Comparison of ENCODE assay signal across 8 mouse cellular contexts in genomic region chr10:80301256-80302081, GRCm38 (mm10). TPM values are rescaled to one million over a fixed set of nuclear protein-coding genes. Genes with fewer than 3 reads are reported as not detected.
DNase-seq lines count a peak whose midpoint lies in the region; ATAC-seq lines count a peak whose summit lies in the region.

No protein-coding gene starts in this region.

- ATAC-seq in heart, embryonic 12.5 days (ENCODE audit: insufficient number of reproducible peaks, low FRiP score), result no peak
- ATAC-seq in heart, embryonic 11.5 days (replicated peaks; ENCODE audit: insufficient number of reproducible peaks, low FRiP score, low TSS enrichment), result no peak
- ATAC-seq in hindbrain, embryonic 12.5 days (ENCODE audit: low FRiP score), result no peak; the same call in 1 of the 2 replicates
- no peak for ATAC-seq in midbrain, embryonic 16.5 days
- no peak for ATAC-seq in megakaryocyte, adult 5-6 weeks (ENCODE audit: poor library complexity, severe bottlenecking)

- peak overlapping the region; percentile 36 for H3K4me2 ChIP-seq in heart, embryonic 12.5 days
- no peak overlapping the region for H3K4me2 ChIP-seq in heart, embryonic 11.5 days
- peak overlapping the region; percentile 72 for H3K4me2 ChIP-seq in hindbrain, embryonic 12.5 days (replicated peaks)
- peak overlapping the region; percentile 95 for H3K4me2 ChIP-seq in midbrain, embryonic 16.5 days (ENCODE audit: low read length)

- H3K27me3 ChIP-seq in heart, embryonic 12.5 days (replicated peaks), result peaks cover 93% of the 10 kb centered on the region
- peaks cover 80% of the 10 kb centered on the region for H3K27me3 ChIP-seq in heart, embryonic 11.5 days (ENCODE audit: control insufficient read depth, insufficient read depth, low read length)
- peaks cover 95% of the 10 kb centered on the region for H3K27me3 ChIP-seq in embryonic facial prominence, embryonic 10.5 days (replicated peaks; ENCODE audit: low read depth, poor library complexity, severe bottlenecking)
- H3K27me3 ChIP-seq in hindbrain, embryonic 12.5 days, result peaks cover 28% of the 10 kb centered on the region
- H3K27me3 ChIP-seq in midbrain, embryonic 16.5 days (ENCODE audit: control insufficient read depth, insufficient read depth, low read depth, low read length), result no peaks in the 10 kb centered on the region

- no peak overlapping the region for H3K27ac ChIP-seq in heart, embryonic 12.5 days (ENCODE audit: poor library complexity, severe bottlenecking)
- H3K27ac ChIP-seq in heart, embryonic 11.5 days (ENCODE audit: low read depth, low read length), result no peak overlapping the region
- peak overlapping the region; percentile 81 for H3K27ac ChIP-seq in embryonic facial prominence, embryonic 10.5 days (replicated peaks)
- peak overlapping the region; percentile 99 for H3K27ac ChIP-seq in hindbrain, embryonic 12.5 days
- H3K27ac ChIP-seq in midbrain, embryonic 16.5 days (ENCODE audit: low read length), result peak overlapping the region; percentile 99

- H3K4me3 ChIP-seq in heart, embryonic 12.5 days, result no peak overlapping the region
- H3K4me3 ChIP-seq in heart, embryonic 11.5 days (ENCODE audit: low read depth, low read length), result no peak overlapping the region
- peak overlapping the region; percentile 56 for H3K4me3 ChIP-seq in embryonic facial prominence, embryonic 10.5 days
- peak overlapping the region; percentile 62 for H3K4me3 ChIP-seq in hindbrain, embryonic 12.5 days
- peak overlapping the region; percentile 69 for H3K4me3 ChIP-seq in midbrain, embryonic 16.5 days (ENCODE audit: low read depth, low read length)

- H3K36me3 ChIP-seq in heart, embryonic 12.5 days, result no peaks in the 10 kb centered on the region
- no peaks in the 10 kb centered on the region for H3K36me3 ChIP-seq in heart, embryonic 11.5 days (ENCODE audit: control insufficient read depth, insufficient read depth, low read length)
- peaks cover 18% of the 10 kb centered on the region for H3K36me3 ChIP-seq in embryonic facial prominence, embryonic 10.5 days (replicated peaks)
- peaks cover 34% of the 10 kb centered on the region for H3K36me3 ChIP-seq in hindbrain, embryonic 12.5 days
- H3K36me3 ChIP-seq in midbrain, embryonic 16.5 days (ENCODE audit: control insufficient read depth, insufficient read depth, low read length), result peaks cover 25% of the 10 kb centered on the region

- peaks cover 15% of the 10 kb centered on the region for H3K4me1 ChIP-seq in heart, embryonic 12.5 days (replicated peaks)
- peaks cover 6% of the 10 kb centered on the region; the same call in 1 of the 2 replicates for H3K4me1 ChIP-seq in heart, embryonic 11.5 days (ENCODE audit: control insufficient read depth, insufficient read depth, low read length)
- peaks cover 68% of the 10 kb centered on the region for H3K4me1 ChIP-seq in embryonic facial prominence, embryonic 10.5 days
- peaks cover 63% of the 10 kb centered on the region for H3K4me1 ChIP-seq in hindbrain, embryonic 12.5 days
- H3K4me1 ChIP-seq in midbrain, embryonic 16.5 days (ENCODE audit: control insufficient read depth, insufficient read depth, low read length), result peaks cover 58% of the 10 kb centered on the region

- 81% methylated on average over 10 of the region's 10 CpGs for WGBS in heart, embryonic 12.5 days
- WGBS in heart, embryonic 11.5 days (ENCODE audit: insufficient replicate concordance), result 69% methylated on average over 10 of the region's 10 CpGs
- 70% methylated on average over 10 of the region's 10 CpGs for WGBS in embryonic facial prominence, embryonic 10.5 days
- 68% methylated on average over 10 of the region's 10 CpGs for WGBS in hindbrain, embryonic 12.5 days
- 51% methylated on average over 10 of the region's 10 CpGs for WGBS in midbrain, embryonic 16.5 days

- H3K9me3 ChIP-seq in heart, embryonic 12.5 days (replicated peaks), result no peaks in the 10 kb centered on the region
- H3K9me3 ChIP-seq in heart, embryonic 11.5 days (replicated peaks; ENCODE audit: control insufficient read depth, low read length), result no peaks in the 10 kb centered on the region
- no peaks in the 10 kb centered on the region for H3K9me3 ChIP-seq in embryonic facial prominence, embryonic 10.5 days
- no peaks in the 10 kb centered on the region for H3K9me3 ChIP-seq in hindbrain, embryonic 12.5 days (replicated peaks)
- H3K9me3 ChIP-seq in midbrain, embryonic 16.5 days (replicated peaks; ENCODE audit: control insufficient read depth, low read length, poor library complexity, severe bottlenecking), result no peaks in the 10 kb centered on the region

- no peak for DNase-seq in embryonic facial prominence, embryonic 10.5 days (ENCODE audit: low spot score)
- no peak for DNase-seq in testis, postnatal 14 days (ENCODE audit: low spot score)
- no peak for DNase-seq in kidney, adult 11 months

- H3K9ac ChIP-seq in heart, embryonic 12.5 days, result no peak overlapping the region
- H3K9ac ChIP-seq in heart, embryonic 11.5 days (ENCODE audit: low read depth, low read length), result no peak overlapping the region
- peak overlapping the region; percentile 97 for H3K9ac ChIP-seq in hindbrain, embryonic 12.5 days
- peak overlapping the region; percentile 93 for H3K9ac ChIP-seq in midbrain, embryonic 16.5 days (ENCODE audit: low read depth, low read length)

RNA-seq across cellular contexts. Expression of gene Apc2, which starts 5.7 kb away (rescaled TPM):
- 0.89 and 1.4 TPM in 2 replicates for polyA plus RNA-seq in heart, embryonic 12.5 days (2016; fragmentation: Nextera tagmentation; extraction: Ambion mirVana)
- 0.55 and 0.69 TPM in 2 replicates for polyA plus RNA-seq in heart, embryonic 11.5 days (2014; fragmentation: Nextera tagmentation; extraction: Ambion mirVana)
- 11.8 and 12.6 TPM in 2 replicates for polyA plus RNA-seq in embryonic facial prominence, embryonic 10.5 days (2016; fragmentation: Nextera tagmentation; extraction: Ambion mirVana)
- 170 and 191 TPM in 2 replicates for polyA plus RNA-seq in hindbrain, embryonic 12.5 days (2016; fragmentation: Nextera tagmentation; extraction: Ambion mirVana)
- 172 and 205 TPM in 2 replicates for polyA plus RNA-seq in midbrain, embryonic 16.5 days (2015; fragmentation: Nextera tagmentation; extraction: Ambion mirVana)
- not detected in 2 replicates for total RNA-seq in megakaryocyte, adult 5-6 weeks (2015)
- total RNA-seq in megakaryocyte, adult 5-6 weeks (2017), result not detected in 2 replicates

RNA-seq across cellular contexts. Expression of gene Rps15, which starts 9.2 kb away (rescaled TPM):
- 577 and 591 TPM in 2 replicates for polyA plus RNA-seq in heart, embryonic 12.5 days (2016; fragmentation: Nextera tagmentation; extraction: Ambion mirVana)
- polyA plus RNA-seq in heart, embryonic 11.5 days (2014; fragmentation: Nextera tagmentation; extraction: Ambion mirVana), result 702 and 828 TPM in 2 replicates
- polyA plus RNA-seq in embryonic facial prominence, embryonic 10.5 days (2016; fragmentation: Nextera tagmentation; extraction: Ambion mirVana), result 1,079 and 1,119 TPM in 2 replicates
- polyA plus RNA-seq in hindbrain, embryonic 12.5 days (2016; fragmentation: Nextera tagmentation; extraction: Ambion mirVana), result 530 and 668 TPM in 2 replicates
- polyA plus RNA-seq in midbrain, embryonic 16.5 days (2015; fragmentation: Nextera tagmentation; extraction: Ambion mirVana), result 465 and 476 TPM in 2 replicates
- 1,580 and 1,599 TPM in 2 replicates for total RNA-seq in megakaryocyte, adult 5-6 weeks (2015)
- 1,732 and 1,915 TPM in 2 replicates for total RNA-seq in megakaryocyte, adult 5-6 weeks (2017)

RNA-seq across cellular contexts. Expression of gene 2310011J03Rik, which starts 18.9 kb away (rescaled TPM):
- 32.7 and 32.8 TPM in 2 replicates for polyA plus RNA-seq in heart, embryonic 12.5 days (2016; fragmentation: Nextera tagmentation; extraction: Ambion mirVana)
- polyA plus RNA-seq in heart, embryonic 11.5 days (2014; fragmentation: Nextera tagmentation; extraction: Ambion mirVana), result 29.7 and 31.0 TPM in 2 replicates
- polyA plus RNA-seq in embryonic facial prominence, embryonic 10.5 days (2016; fragmentation: Nextera tagmentation; extraction: Ambion mirVana), result 53.7 and 56.2 TPM in 2 replicates
- polyA plus RNA-seq in hindbrain, embryonic 12.5 days (2016; fragmentation: Nextera tagmentation; extraction: Ambion mirVana), result 38.4 and 39.7 TPM in 2 replicates
- polyA plus RNA-seq in midbrain, embryonic 16.5 days (2015; fragmentation: Nextera tagmentation; extraction: Ambion mirVana), result 21.9 and 26.7 TPM in 2 replicates
- total RNA-seq in megakaryocyte, adult 5-6 weeks (2015), result 25.6 and 27.4 TPM in 2 replicates
- total RNA-seq in megakaryocyte, adult 5-6 weeks (2017), result 13.8 and 17.8 TPM in 2 replicates

RNA-seq across cellular contexts. Expression of gene Pcsk4, which starts 27.8 kb away (rescaled TPM):
- polyA plus RNA-seq in heart, embryonic 12.5 days (2016; fragmentation: Nextera tagmentation; extraction: Ambion mirVana), result 1.0 and 1.5 TPM in 2 replicates
- polyA plus RNA-seq in heart, embryonic 11.5 days (2014; fragmentation: Nextera tagmentation; extraction: Ambion mirVana), result 0.77 and 1.6 TPM in 2 replicates
- 5.0 and 5.5 TPM in 2 replicates for polyA plus RNA-seq in embryonic facial prominence, embryonic 10.5 days (2016; fragmentation: Nextera tagmentation; extraction: Ambion mirVana)
- polyA plus RNA-seq in hindbrain, embryonic 12.5 days (2016; fragmentation: Nextera tagmentation; extraction: Ambion mirVana), result 2.2 and 2.8 TPM in 2 replicates
- polyA plus RNA-seq in midbrain, embryonic 16.5 days (2015; fragmentation: Nextera tagmentation; extraction: Ambion mirVana), result 5.6 and 6.5 TPM in 2 replicates
- total RNA-seq in megakaryocyte, adult 5-6 weeks (2015), result 0.32 and 0.83 TPM in 2 replicates
- total RNA-seq in megakaryocyte, adult 5-6 weeks (2017), result not detected in 2 replicates

RNA-seq across cellular contexts. Expression of gene Reep6, which starts 28.3 kb away (rescaled TPM):
- polyA plus RNA-seq in heart, embryonic 12.5 days (2016; fragmentation: Nextera tagmentation; extraction: Ambion mirVana), result 3.1 and 3.7 TPM in 2 replicates
- polyA plus RNA-seq in heart, embryonic 11.5 days (2014; fragmentation: Nextera tagmentation; extraction: Ambion mirVana), result 4.9 and 7.3 TPM in 2 replicates
- polyA plus RNA-seq in embryonic facial prominence, embryonic 10.5 days (2016; fragmentation: Nextera tagmentation; extraction: Ambion mirVana), result 6.6 TPM in 2 replicates
- 3.2 and 4.1 TPM in 2 replicates for polyA plus RNA-seq in hindbrain, embryonic 12.5 days (2016; fragmentation: Nextera tagmentation; extraction: Ambion mirVana)
- polyA plus RNA-seq in midbrain, embryonic 16.5 days (2015; fragmentation: Nextera tagmentation; extraction: Ambion mirVana), result 6.0 and 8.6 TPM in 2 replicates
- total RNA-seq in megakaryocyte, adult 5-6 weeks (2015), result 0.16 and 0.96 TPM in 2 replicates
- total RNA-seq in megakaryocyte, adult 5-6 weeks (2017), result 0.37 TPM in 1 of 2 replicates, not detected in the other

Comparison
In these comparisons a context has a peak if more than half of its experiments do, and no peak if none do; other contexts are left out.
1. H3K27ac ChIP-seq: peak in embryonic facial prominence, embryonic 10.5 days (single experiment), hindbrain, embryonic 12.5 days (single experiment) and midbrain, embryonic 16.5 days (single experiment); none in heart, embryonic 12.5 days (single experiment) and heart, embryonic 11.5 days (single experiment).
2. H3K4me3 ChIP-seq: peak in embryonic facial prominence, embryonic 10.5 days (single experiment), hindbrain, embryonic 12.5 days (single experiment) and midbrain, embryonic 16.5 days (single experiment); none in heart, embryonic 12.5 days (single experiment) and heart, embryonic 11.5 days (single experiment).
3. H3K9ac ChIP-seq: peak in hindbrain, embryonic 12.5 days (single experiment) and midbrain, embryonic 16.5 days (single experiment); none in heart, embryonic 12.5 days (single experiment) and heart, embryonic 11.5 days (single experiment).
4. RNA of gene Apc2, which starts 5.7 kb away (polyA plus RNA-seq): 172 to 205 TPM in midbrain, embryonic 16.5 days and 170 to 191 TPM in hindbrain, embryonic 12.5 days; 11.8 to 12.6 TPM in embryonic facial prominence, embryonic 10.5 days, 0.89 to 1.4 TPM in heart, embryonic 12.5 days and 0.55 to 0.69 TPM in heart, embryonic 11.5 days; every median in the first group is over 10 times any median in the second.